Mouse (Mus musculus) left cerebral cortex, postnatal 14 days (tissue): Measurements from ENCODE around the gene Gm10300. TPM values are rescaled to one million over a fixed set of nuclear protein-coding genes. Genes with fewer than 3 reads are reported as not detected.

Experiments
- total RNA-seq, 2 experiments: library from RNA; stranded (reverse); gene quantifications; 2 replicates each; pipeline ENCODE4 v1.2.3; 2021

Gene Gm10300
- total RNA-seq, 2 experiments from 2014 or later, result not detected

Other genes starting within 250 kb of the Gm10300 start
- gene Ptpru, start 236.4 kb upstream of the Gm10300 start, total RNA-seq, result 10 to 100 TPM; 63.8 to 64.9 TPM
- 10 to 100 TPM; 31.6 to 34.7 TPM for gene Mecr, start 231.2 kb upstream of the Gm10300 start, total RNA-seq
- 10 to 100 TPM; 67.2 to 78.6 TPM for gene Srsf4, start 201.1 kb upstream of the Gm10300 start, total RNA-seq
- gene Tmem200b, start 152.9 kb upstream of the Gm10300 start, total RNA-seq, result 1 to 10 TPM; 5.9 to 6.1 TPM
- gene Epb41, start 624 bp downstream of the Gm10300 start, total RNA-seq, result 10 to 100 TPM; 26.2 to 28.4 TPM
- gene Oprd1, start 69.8 kb downstream of the Gm10300 start, total RNA-seq, result 10 to 100 TPM; 11.9 to 12.4 TPM
- 10 to 100 TPM; 40.8 to 44.5 TPM for gene Ythdf2, start 137.6 kb downstream of the Gm10300 start, total RNA-seq
- gene Gmeb1, start 186.9 kb downstream of the Gm10300 start, total RNA-seq, result 10 to 100 TPM; 25.1 to 25.9 TPM
- gene Taf12, start 199.7 kb downstream of the Gm10300 start, total RNA-seq, result 10 to 100 TPM; 16.9 to 18.3 TPM
- gene Rab42, start 228.7 kb downstream of the Gm10300 start, total RNA-seq, result 1 to 10 TPM in 1 of 2 experiments, under 1 TPM in 1; 0.61 to 1.3 TPM